In the genomic region with DNA sequence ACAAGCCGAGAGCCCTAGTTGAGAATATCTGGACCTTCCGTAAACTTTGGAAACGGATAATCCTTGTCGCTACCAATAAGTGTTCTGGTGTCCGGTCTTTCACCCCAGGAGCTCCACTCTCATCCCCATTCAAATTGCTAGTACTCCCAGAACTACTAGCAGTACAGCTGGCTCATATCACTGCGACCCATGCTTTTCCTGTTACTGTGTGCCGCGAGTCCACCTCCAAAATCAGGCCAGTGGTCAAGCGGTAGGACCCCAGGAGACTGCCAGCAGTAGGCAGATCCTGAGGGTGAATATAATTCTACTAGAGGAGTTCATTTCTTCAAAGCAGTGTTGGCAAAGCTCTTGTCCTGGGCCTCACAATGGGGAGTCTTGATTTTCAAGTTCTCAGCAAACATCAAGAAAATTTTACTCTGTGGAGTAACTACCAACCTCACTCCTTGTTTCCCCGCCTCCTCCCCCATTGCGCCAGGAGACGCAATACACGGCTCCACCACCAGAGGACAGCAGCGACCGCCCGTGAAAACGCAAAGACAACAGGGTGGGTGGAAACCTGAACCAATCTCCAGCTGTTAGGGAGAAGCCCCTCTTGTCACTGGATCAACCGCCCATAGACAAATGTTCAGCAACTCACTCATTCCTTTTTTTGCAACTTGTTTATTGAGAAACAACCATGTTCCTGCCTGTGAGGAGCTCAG, we compare ENCODE assay signal across 9 mouse cellular contexts. TPM values are rescaled to one million over a fixed set of nuclear protein-coding genes. Genes with fewer than 3 reads are reported as not detected.
A peak's percentile ranks its signal among the peaks of the same experiment; 100 is the strongest.
DNase-seq lines count a peak whose midpoint lies in the region; ATAC-seq and TF ChIP-seq lines count a peak whose summit lies in the region.
"Had no signal": no experiment of that assay in that cellular context is flagged by ENCODE, and none has a peak within 500 bp of the region (broad histone marks: within the 10 kb centered on the region; RNA-seq: fewer than 3 reads in every experiment).

No protein-coding gene starts in this region.

- H3K9me3 ChIP-seq in embryonic facial prominence, embryonic 11.5 days (replicated peaks; ENCODE audit: control insufficient read depth, low read length) = no peaks in the 10 kb centered on the region
- H3K9me3 ChIP-seq in limb, embryonic 14.5 days (ENCODE audit: control insufficient read depth, low read length) = no peaks in the 10 kb centered on the region
- no peaks in the 10 kb centered on the region for H3K9me3 ChIP-seq in midbrain, embryonic 16.5 days (replicated peaks; ENCODE audit: control insufficient read depth, low read length, poor library complexity, severe bottlenecking)

- H3K4me2 ChIP-seq in embryonic facial prominence, embryonic 11.5 days (ENCODE audit: low read depth, low read length) = peak overlapping the region; percentile 13; the same call in 1 of the 2 replicates
- peak overlapping the region; percentile 100 for H3K4me2 ChIP-seq in limb, embryonic 14.5 days (replicated peaks; ENCODE audit: low read depth, low read length, severe bottlenecking)
- H3K4me2 ChIP-seq in midbrain, embryonic 16.5 days (ENCODE audit: low read length) = peak overlapping the region; percentile 87

- H3K36me3 ChIP-seq in embryonic facial prominence, embryonic 11.5 days (replicated peaks; ENCODE audit: control insufficient read depth, insufficient read depth, low read depth, low read length) = no peaks in the 10 kb centered on the region
- H3K36me3 ChIP-seq in limb, embryonic 14.5 days (ENCODE audit: control insufficient read depth, insufficient read depth, low read length) = peaks cover 47% of the 10 kb centered on the region
- 0 out of 2 replicates have a peak, but pooled peaks cover 5% of the 10 kb centered on the region for H3K36me3 ChIP-seq in midbrain, embryonic 16.5 days (ENCODE audit: control insufficient read depth, insufficient read depth, low read length)

- no peak for TF ChIP-seq POLR2A in limb, embryonic 14.5 days (IDR thresholded peaks at IDR 0.05; ENCODE audit: borderline replicate concordance, extremely low read depth, insufficient read depth, insufficient read length)

- peak; percentile 88 to 91 for DNase-seq in left cerebral cortex, adult 18-20 months (ENCODE audit: low spot score in 2 of 2)
- DNase-seq in left cerebral cortex, adult 11 months (ENCODE audit: low spot score) = no peak
- peak; percentile 83 for DNase-seq in embryonic facial prominence, embryonic 11.5 days (ENCODE audit: low spot score)
- peak; percentile 99 for DNase-seq in heart, adult 11 months
- DNase-seq in kidney, adult 11 months = peak; percentile 82
- peak; percentile 80 for DNase-seq in limb, embryonic 14.5 days (ENCODE audit: low spot score)
- peak; percentile 91 to 93 for DNase-seq in spleen, postnatal 10 days (ENCODE audit: low spot score in 2 of 2)

- H3K9ac ChIP-seq in embryonic facial prominence, embryonic 11.5 days (replicated peaks; ENCODE audit: low read length) = no peak overlapping the region
- no peak overlapping the region for H3K9ac ChIP-seq in limb, embryonic 14.5 days (ENCODE audit: low read depth, low read length, severe bottlenecking)
- peak overlapping the region; percentile 100 for H3K9ac ChIP-seq in midbrain, embryonic 16.5 days (ENCODE audit: low read depth, low read length)

- peak overlapping the region; percentile 16 for H3K27ac ChIP-seq in embryonic facial prominence, embryonic 11.5 days (replicated peaks; ENCODE audit: low read depth, low read length)
- H3K27ac ChIP-seq in limb, embryonic 14.5 days (replicated peaks; ENCODE audit: low read depth, low read length) = peak overlapping the region; percentile 100
- H3K27ac ChIP-seq in midbrain, embryonic 16.5 days (ENCODE audit: low read length) = peak overlapping the region; percentile 100

- H3K4me3 ChIP-seq in embryonic facial prominence, embryonic 11.5 days (ENCODE audit: low read depth, low read length) = no peak overlapping the region; the same call in 1 of the 2 replicates
- H3K4me3 ChIP-seq in limb, embryonic 14.5 days (replicated peaks; ENCODE audit: low read length) = peak overlapping the region; percentile 93; the same call in 1 of the 2 replicates
- peak overlapping the region; percentile 40 for H3K4me3 ChIP-seq in midbrain, embryonic 16.5 days (ENCODE audit: low read depth, low read length)

- peaks cover 21% of the 10 kb centered on the region for H3K4me1 ChIP-seq in embryonic facial prominence, embryonic 11.5 days (ENCODE audit: control insufficient read depth, insufficient read depth, low read length)
- peaks cover 66% of the 10 kb centered on the region for H3K4me1 ChIP-seq in limb, embryonic 14.5 days (ENCODE audit: control insufficient read depth, insufficient read depth, low read length)
- peaks cover 62% of the 10 kb centered on the region for H3K4me1 ChIP-seq in midbrain, embryonic 16.5 days (ENCODE audit: control insufficient read depth, insufficient read depth, low read length)

- WGBS in embryonic facial prominence, embryonic 11.5 days = 18% methylated on average over 18 of the region's 18 CpGs
- 22% methylated on average over 18 of the region's 18 CpGs for WGBS in limb, embryonic 14.5 days
- WGBS in midbrain, embryonic 16.5 days = 17% methylated on average over 18 of the region's 18 CpGs

- no peak for ATAC-seq in embryonic facial prominence, embryonic 11.5 days (replicated peaks; ENCODE audit: insufficient number of reproducible peaks, low FRiP score, low TSS enrichment, low read depth)
- peak; percentile 16; the same call in 1 of the 2 replicates for ATAC-seq in limb, embryonic 14.5 days (ENCODE audit: low FRiP score, low read depth)
- no peak for ATAC-seq in midbrain, embryonic 16.5 days
- ATAC-seq: Patski had no signal

- no peaks in the 10 kb centered on the region for H3K27me3 ChIP-seq in embryonic facial prominence, embryonic 11.5 days (ENCODE audit: control insufficient read depth, insufficient read depth, low read length)
- H3K27me3 ChIP-seq in limb, embryonic 14.5 days (ENCODE audit: control insufficient read depth, insufficient read depth, low read length) = no peaks in the 10 kb centered on the region
- H3K27me3 ChIP-seq in midbrain, embryonic 16.5 days (ENCODE audit: control insufficient read depth, insufficient read depth, low read depth, low read length) = no peaks in the 10 kb centered on the region
- H3K27me3 ChIP-seq: Patski had no signal

RNA-seq across cellular contexts. Expression of gene Rhof, which starts 0.7 kb away (rescaled TPM):
- 10 to 100 TPM; 50.5 to 51.0 TPM for total RNA-seq in left cerebral cortex, adult 18-20 months (2021)
- 1.6 and 2.0 TPM in 2 replicates for polyA plus RNA-seq in embryonic facial prominence, embryonic 11.5 days (2014; fragmentation: Nextera tagmentation; extraction: Ambion mirVana)
- polyA plus RNA-seq in limb, embryonic 14.5 days (2012; rRNA removed) = 5.8 and 6.6 TPM in 2 replicates
- 3.9 and 4.9 TPM in 2 replicates for polyA plus RNA-seq in limb, embryonic 14.5 days (2014; fragmentation: Nextera tagmentation; extraction: Ambion mirVana)
- polyA plus RNA-seq in midbrain, embryonic 16.5 days (2015; fragmentation: Nextera tagmentation; extraction: Ambion mirVana) = 13.9 and 21.4 TPM in 2 replicates

RNA-seq across cellular contexts. Expression of gene Setd1b, which starts 8.8 kb away (rescaled TPM):
- 10 to 100 TPM; 34.0 to 34.5 TPM for total RNA-seq in left cerebral cortex, adult 18-20 months (2021)
- 9.6 and 9.8 TPM in 2 replicates for polyA plus RNA-seq in embryonic facial prominence, embryonic 11.5 days (2014; fragmentation: Nextera tagmentation; extraction: Ambion mirVana)
- polyA plus RNA-seq in limb, embryonic 14.5 days (2012; rRNA removed) = 15.0 and 17.5 TPM in 2 replicates
- polyA plus RNA-seq in limb, embryonic 14.5 days (2014; fragmentation: Nextera tagmentation; extraction: Ambion mirVana) = 11.7 and 13.2 TPM in 2 replicates
- 10.0 and 11.8 TPM in 2 replicates for polyA plus RNA-seq in midbrain, embryonic 16.5 days (2015; fragmentation: Nextera tagmentation; extraction: Ambion mirVana)

RNA-seq across cellular contexts. Expression of gene Psmd9, which starts 36.0 kb away (rescaled TPM):
- total RNA-seq in left cerebral cortex, adult 18-20 months (2021) = 10 to 100 TPM; 23.1 to 28.3 TPM
- 74.0 and 75.3 TPM in 2 replicates for polyA plus RNA-seq in embryonic facial prominence, embryonic 11.5 days (2014; fragmentation: Nextera tagmentation; extraction: Ambion mirVana)
- 44.0 and 47.0 TPM in 2 replicates for polyA plus RNA-seq in limb, embryonic 14.5 days (2012; rRNA removed)
- polyA plus RNA-seq in limb, embryonic 14.5 days (2014; fragmentation: Nextera tagmentation; extraction: Ambion mirVana) = 61.1 and 65.1 TPM in 2 replicates
- 73.6 and 77.6 TPM in 2 replicates for polyA plus RNA-seq in midbrain, embryonic 16.5 days (2015; fragmentation: Nextera tagmentation; extraction: Ambion mirVana)

RNA-seq across cellular contexts. Expression of gene Hpd, which starts 49.3 kb away (rescaled TPM):
- under 1 TPM in 1 of 2 experiments, not detected in 1; 0.37 TPM for total RNA-seq in left cerebral cortex, adult 18-20 months (2021)
- not detected in 2 replicates for polyA plus RNA-seq in embryonic facial prominence, embryonic 11.5 days (2014; fragmentation: Nextera tagmentation; extraction: Ambion mirVana)
- polyA plus RNA-seq in limb, embryonic 14.5 days (2012; rRNA removed) = not detected in 2 replicates
- polyA plus RNA-seq in limb, embryonic 14.5 days (2014; fragmentation: Nextera tagmentation; extraction: Ambion mirVana) = not detected in 2 replicates
- not detected in 2 replicates for polyA plus RNA-seq in midbrain, embryonic 16.5 days (2015; fragmentation: Nextera tagmentation; extraction: Ambion mirVana)
- polyA plus RNA-seq: Patski had no signal

Comparison
In these comparisons a context has a peak if more than half of its experiments do, and no peak if none do; other contexts are left out.
1. H3K27ac ChIP-seq: peak in every context shown above with its lines; median percentile 100 in limb, embryonic 14.5 days; 100 in midbrain, embryonic 16.5 days; 16 in embryonic facial prominence, embryonic 11.5 days.
2. H3K4me2 ChIP-seq: peak in every context shown above with its lines; median percentile 100 in limb, embryonic 14.5 days; 87 in midbrain, embryonic 16.5 days; 13 in embryonic facial prominence, embryonic 11.5 days.